Mouse (Mus musculus) thymus, adult 2 months (tissue): Measurements from ENCODE around the gene Ank3. TPM values are rescaled to one million over a fixed set of nuclear protein-coding genes. Genes with fewer than 3 reads are reported as not detected.

Experiments
- DNase-seq: peaks from one replicate; pipeline ENCODE4 v3.0.0; 2021
- H3K27ac ChIP-seq: fragments of 200-500 bp; 2 replicates; pipeline ENCODE4 v1.5.1; 2012; ENCODE audit warnings: low read length, control low read depth; ENCODE audit not compliant: control insufficient read depth, insufficient read depth
- H3K27me3 ChIP-seq: fragments of 200-500 bp; 2 replicates; pipeline ENCODE4 v1.6.1; 2012; ENCODE audit warnings: mild to moderate bottlenecking, low read length, moderate library complexity, mixed read lengths; ENCODE audit not compliant: control insufficient read depth, insufficient read depth
- H3K36me3 ChIP-seq: fragments of 200-500 bp; 2 replicates; pipeline ENCODE4 v1.6.1; 2012; ENCODE audit warnings: mild to moderate bottlenecking, low read length, moderate library complexity; ENCODE audit not compliant: control insufficient read depth, insufficient read depth
- H3K4me1 ChIP-seq: fragments of 200-500 bp; replicated peaks from 2 replicates; pipeline ENCODE4 v1.6.1; 2012; ENCODE audit warnings: low read length; ENCODE audit not compliant: control insufficient read depth, insufficient read depth
- H3K4me3 ChIP-seq: fragments of 200-500 bp; 2 replicates; pipeline ENCODE4 v1.5.1; 2012; ENCODE audit warnings: mild to moderate bottlenecking, low read length, control low read depth, moderate library complexity; ENCODE audit not compliant: control insufficient read depth, insufficient read depth
- CTCF ChIP-seq: fragments of 200-500 bp; IDR thresholded peaks from 2 replicates; pipeline ENCODE4 v1.5.1; 2012; ENCODE audit warnings: mild to moderate bottlenecking, control low read depth, low read length, moderate library complexity, borderline replicate concordance; ENCODE audit not compliant: control insufficient read depth, poor library complexity, insufficient read depth; ENCODE audit errors: extremely low read depth
- POLR2A ChIP-seq: fragments of 200-500 bp; IDR thresholded peaks from 2 replicates; pipeline ENCODE4 v1.6.1; 2012; ENCODE audit warnings: mild to moderate bottlenecking, low read length, control low read depth, moderate library complexity; ENCODE audit not compliant: control insufficient read depth, poor library complexity, insufficient read depth; ENCODE audit errors: extremely low read depth
- WGBS: fragments of 180-500 bp; shearing (Covaris S2); methylation state at CpG from one replicate; pipeline ENCODE4 v1.1.7; 2018; 5-methylcytosine and 5-hydroxymethylcytosine counted together
- polyA plus RNA-seq: library from polyadenylated mRNA; depleted of rRNA; stranded (reverse); fragments of >200 nt; gene quantifications from 2 replicates; pipeline ENCODE4 v1.2.3, GENCODE M21; 2012

The Ank3 gene
- polyA plus RNA-seq, 1 experiment = 4.2 TPM

DNA sequence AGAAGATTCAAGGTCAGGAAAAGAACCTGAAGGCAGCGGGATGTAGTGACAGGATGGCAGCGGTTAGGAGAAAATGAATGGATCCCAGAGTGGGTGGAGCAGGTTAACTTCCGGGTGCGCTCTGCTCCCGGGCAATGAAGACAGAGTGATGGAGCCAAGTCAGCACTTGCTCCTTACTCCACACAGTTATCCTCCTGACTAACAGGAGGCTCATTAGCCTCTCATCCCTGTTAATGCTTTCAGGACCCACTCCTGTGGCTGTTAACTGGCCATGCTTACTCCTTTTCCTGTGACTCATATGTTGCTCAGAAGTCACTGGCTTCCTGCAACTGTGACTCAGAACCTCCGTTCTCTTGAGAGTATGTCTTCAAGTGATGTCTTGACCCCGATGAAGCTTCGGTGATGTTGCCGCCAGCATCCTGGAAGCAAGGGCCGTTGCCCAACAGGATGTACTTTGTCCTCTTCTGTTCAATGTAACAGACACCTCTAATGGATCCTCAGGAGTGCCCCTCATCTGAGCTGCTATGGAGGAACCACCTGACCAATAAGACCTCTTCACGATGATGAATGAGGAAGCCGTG, 378.6 kb downstream of the Ank3 start:
- TF ChIP-seq POLR2A (no peak), CTCF (no peak)
- H3K27me3 ChIP-seq = no peaks in the 10 kb centered on the region
- no peaks in the 10 kb centered on the region for H3K36me3 ChIP-seq
- no peak overlapping the region for H3K27ac ChIP-seq
- H3K4me1 ChIP-seq = no peaks in the 10 kb centered on the region
- DNase-seq = no peak
- WGBS = 63% methylated on average over 12 of the region's 12 CpGs
- no peak overlapping the region for H3K4me3 ChIP-seq

DNA sequence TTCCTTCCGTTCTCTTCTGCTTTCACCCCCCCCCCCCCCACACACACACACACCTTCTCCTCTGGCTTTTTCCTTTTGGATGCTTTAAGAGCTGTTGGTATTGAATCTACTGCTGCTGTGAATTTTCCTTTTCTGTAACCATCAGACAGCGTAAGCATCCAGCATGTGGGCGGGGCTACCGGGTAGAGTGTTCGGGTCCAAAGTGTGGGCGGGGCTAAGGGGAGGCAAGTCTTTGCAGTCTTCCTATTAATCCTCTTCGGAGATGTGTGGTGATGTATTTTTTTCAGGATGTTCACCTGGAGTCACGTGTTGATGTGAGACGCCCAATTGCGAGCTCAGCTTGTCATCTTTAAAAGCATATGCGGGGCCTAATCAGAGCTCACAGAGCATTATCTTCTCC, 379.2 kb downstream of the Ank3 start:
- H3K27ac ChIP-seq = no peak overlapping the region
- DNase-seq = no peak
- H3K27me3 ChIP-seq = no peaks in the 10 kb centered on the region
- no peaks in the 10 kb centered on the region for H3K36me3 ChIP-seq
- no peak overlapping the region for H3K4me3 ChIP-seq
- 86% methylated on average over 11 of the region's 11 CpGs for WGBS
- no peaks in the 10 kb centered on the region for H3K4me1 ChIP-seq
- TF ChIP-seq CTCF (no peak), POLR2A (no peak)

DNA sequence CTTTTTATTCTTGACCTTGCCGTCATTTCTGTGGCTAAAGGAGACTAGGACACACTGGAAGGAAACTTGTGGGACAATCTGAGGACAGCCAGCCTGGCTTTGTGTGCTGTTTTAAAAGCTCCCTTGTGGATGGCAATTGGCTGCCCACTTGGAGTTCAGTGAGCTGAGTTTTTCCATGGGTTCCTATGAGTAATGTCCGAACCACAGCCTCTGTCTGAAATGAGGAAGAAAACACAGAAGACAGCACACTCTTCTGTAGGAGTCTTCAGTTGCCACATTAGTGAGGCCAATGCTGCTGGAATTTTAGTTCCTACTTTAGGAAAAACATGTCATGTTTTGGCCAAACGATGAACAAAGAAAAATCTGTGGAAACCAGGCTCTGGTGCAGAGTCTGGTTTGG, 380.7 kb downstream of the Ank3 start:
- no peaks in the 10 kb centered on the region for H3K27me3 ChIP-seq
- WGBS = 84% methylated on average over 3 of the region's 3 CpGs
- no peak for DNase-seq
- no peak overlapping the region for H3K27ac ChIP-seq
- H3K4me3 ChIP-seq = no peak overlapping the region
- TF ChIP-seq POLR2A = no peak
- no peak for TF ChIP-seq CTCF
- H3K4me1 ChIP-seq = no peaks in the 10 kb centered on the region
- no peaks in the 10 kb centered on the region for H3K36me3 ChIP-seq

DNA sequence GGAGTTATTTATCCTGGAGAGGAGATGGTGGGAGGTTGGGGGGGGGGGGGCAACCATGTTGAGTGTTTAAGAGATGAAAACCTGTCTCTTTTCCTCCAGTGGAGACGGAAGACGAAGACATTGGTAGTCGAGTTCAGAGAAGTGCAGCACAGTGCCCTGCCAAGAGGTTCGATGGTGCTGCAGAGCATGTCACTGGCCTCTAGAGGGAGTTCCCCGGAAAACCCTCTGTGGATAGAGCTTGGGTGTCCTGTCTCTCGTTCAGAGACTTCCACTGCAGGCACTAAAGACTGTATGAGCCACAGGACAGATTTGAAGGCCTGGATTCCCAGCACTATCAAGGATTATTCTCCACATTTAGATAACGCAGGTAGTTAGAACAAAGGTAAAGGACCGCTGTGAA, 382.9 kb downstream of the Ank3 start:
- no peaks in the 10 kb centered on the region for H3K27me3 ChIP-seq
- H3K4me1 ChIP-seq = no peaks in the 10 kb centered on the region
- H3K4me3 ChIP-seq = no peak overlapping the region
- DNase-seq = peak; percentile 23
- no peaks in the 10 kb centered on the region for H3K36me3 ChIP-seq
- H3K27ac ChIP-seq = no peak overlapping the region
- TF ChIP-seq POLR2A (no peak), CTCF (no peak)
- WGBS = 22% methylated on average over 8 of the region's 8 CpGs

DNA sequence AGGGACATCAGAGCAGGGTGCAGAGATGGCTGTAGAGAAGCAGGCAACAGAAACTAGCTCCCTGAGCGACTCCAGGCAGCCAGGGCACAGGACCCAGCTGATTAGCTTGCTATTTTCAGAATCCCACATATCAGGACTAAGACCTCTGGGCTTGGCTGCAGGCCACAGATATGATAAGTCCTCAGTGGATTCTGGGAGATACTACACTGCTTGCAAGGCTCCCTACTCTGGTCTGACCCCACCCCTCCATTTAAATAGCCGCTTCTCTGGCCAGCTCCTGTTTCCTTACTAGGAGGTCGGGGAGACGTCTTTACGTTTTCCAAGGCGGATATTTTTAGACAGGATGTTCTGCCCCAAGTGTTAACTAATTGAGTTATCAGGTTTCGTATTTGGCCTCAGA, 386.7 kb downstream of the Ank3 start:
- WGBS = 89% methylated on average over 7 of the region's 7 CpGs
- TF ChIP-seq POLR2A (no peak), CTCF (no peak)

DNA sequence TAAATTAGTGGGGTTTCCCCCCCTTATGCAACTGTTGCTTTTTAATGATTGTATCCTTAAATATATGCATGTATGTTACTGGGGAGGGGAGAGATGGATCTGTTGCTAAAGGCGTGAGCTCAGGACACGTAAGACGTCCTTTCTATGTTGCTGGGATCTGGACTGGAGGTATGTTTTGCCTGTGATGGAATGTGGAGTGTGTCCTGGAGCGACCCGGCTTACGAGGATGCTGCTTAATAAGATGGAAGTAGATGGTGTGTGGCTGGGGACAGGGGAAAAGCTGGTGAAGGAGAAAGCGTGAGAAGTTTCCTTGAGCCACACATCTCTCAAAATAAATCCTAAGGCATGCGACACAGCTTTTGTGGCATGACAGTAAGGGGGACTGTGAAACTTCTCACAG, 387.1 kb downstream of the Ank3 start:
- no peak for DNase-seq
- 91% methylated on average over 8 of the region's 8 CpGs for WGBS
- H3K4me3 ChIP-seq = no peak overlapping the region
- no peaks in the 10 kb centered on the region for H3K27me3 ChIP-seq
- no peaks in the 10 kb centered on the region for H3K36me3 ChIP-seq
- no peaks in the 10 kb centered on the region for H3K4me1 ChIP-seq
- TF ChIP-seq CTCF (no peak), POLR2A (no peak)
- no peak overlapping the region for H3K27ac ChIP-seq

More for the DNA sequence above, 386.7 kb downstream of the Ank3 start:
- Histone ChIP-seq H3K4me3 (no peak overlapping the region), H3K4me1 (no peaks in the 10 kb centered on the region), H3K27me3 (no peaks in the 10 kb centered on the region), H3K27ac (no peak overlapping the region), H3K36me3 (no peaks in the 10 kb centered on the region)
- no peak for DNase-seq
